Mouse (Mus musculus) spleen, adult 12 weeks (tissue): ENCODE data around the gene Tcp11l2.
A peak's percentile ranks its signal among the peaks of the same experiment; 100 is the strongest.

Source experiments
- DNase-seq: peaks from one replicate; pipeline ENCODE4 v3.0.0; 2022; ENCODE audit warnings: low spot score

Tcp11l2 gene

GRCm38 (mm10) chr10:84600136-84600535 is 23.7 kb downstream of the Tcp11l2 start:
- DNase-seq, result no peak

- DNase-seq, result no peak
Measured at GRCm38 (mm10) chr10:84604335-84604734, 27.9 kb downstream of the Tcp11l2 start.

GRCm38 (mm10) chr10:84608361-84608760 is 31.9 kb downstream of the Tcp11l2 start:
- no peak for DNase-seq

- no peak for DNase-seq
Measured at GRCm38 (mm10) chr10:84610324-84610723, 33.9 kb downstream of the Tcp11l2 start.

GRCm38 (mm10) chr10:84610783-84611182 is 34.4 kb downstream of the Tcp11l2 start:
- no peak for DNase-seq

GRCm38 (mm10) chr10:84611664-84612063 is 35.2 kb downstream of the Tcp11l2 start:
- DNase-seq, result no peak

GRCm38 (mm10) chr10:84612281-84612680 is 35.9 kb downstream of the Tcp11l2 start:
- DNase-seq, result no peak

GRCm38 (mm10) chr10:84613366-84613765 is 36.9 kb downstream of the Tcp11l2 start:
- DNase-seq, result no peak

- no peak for DNase-seq
Measured at GRCm38 (mm10) chr10:84615076-84615475, 38.6 kb downstream of the Tcp11l2 start.

- peak; percentile 83 for DNase-seq
Measured at GRCm38 (mm10) chr10:84621826-84622790, 45.7 kb downstream of the Tcp11l2 start, which contains the start of gene Polr3b. TSS of gene Polr3b (plus strand) at chr10:84622292.

- DNase-seq, result no peak
Measured at GRCm38 (mm10) chr10:84631182-84631581, 54.8 kb downstream of the Tcp11l2 start.

- DNase-seq, result no peak
Measured at GRCm38 (mm10) chr10:84632005-84632404, 55.6 kb downstream of the Tcp11l2 start.

- DNase-seq, result no peak
Measured at GRCm38 (mm10) chr10:84636656-84637055, 60.2 kb downstream of the Tcp11l2 start.

GRCm38 (mm10) chr10:84638382-84638781 is 62.0 kb downstream of the Tcp11l2 start:
- DNase-seq, result no peak

GRCm38 (mm10) chr10:84639525-84640287 is 63.3 kb downstream of the Tcp11l2 start:
- no peak for DNase-seq

GRCm38 (mm10) chr10:84640861-84641260 is 64.4 kb downstream of the Tcp11l2 start:
- no peak for DNase-seq

- no peak for DNase-seq
Measured at GRCm38 (mm10) chr10:84641576-84641975, 65.2 kb downstream of the Tcp11l2 start.

GRCm38 (mm10) chr10:84645940-84646339 is 69.5 kb downstream of the Tcp11l2 start:
- no peak for DNase-seq

- peak; percentile 51 for DNase-seq
Measured at GRCm38 (mm10) chr10:84646506-84647102, 70.2 kb downstream of the Tcp11l2 start.

GRCm38 (mm10) chr10:84647264-84647663 is 70.8 kb downstream of the Tcp11l2 start:
- DNase-seq, result no peak

- DNase-seq, result no peak
Measured at GRCm38 (mm10) chr10:84648911-84649310, 72.5 kb downstream of the Tcp11l2 start.

- DNase-seq, result no peak
Measured at GRCm38 (mm10) chr10:84654029-84654428, 77.6 kb downstream of the Tcp11l2 start.
